Mouse (Mus musculus) activated CD4-positive, CD25-positive, alpha-beta regulatory T cell, adult 4 months (primary cell): ENCODE measurements around the gene Slc4a1ap. TPM values are rescaled to one million over a fixed set of nuclear protein-coding genes. Genes with fewer than 3 reads are reported as not detected.
"Not testable (repeated sequence)": the region's sequence is repeated elsewhere in the genome, so short reads cannot be mapped to it uniquely, and the experiment has no call there.

Experiments used
- ATAC-seq: one replicate; pipeline ENCODE4 v1.8.0; 2017
- polyA plus RNA-seq, 2 experiments: library from polyadenylated mRNA; unstranded; fragments of 100-300 nt; shearing (Covaris generic); gene quantifications; one replicate each; pipeline ENCODE4 v1.2.1; 2017

The Slc4a1ap gene
- polyA plus RNA-seq, 2 experiments from 2014 or later = 25.9 to 26.9 TPM

DNA sequence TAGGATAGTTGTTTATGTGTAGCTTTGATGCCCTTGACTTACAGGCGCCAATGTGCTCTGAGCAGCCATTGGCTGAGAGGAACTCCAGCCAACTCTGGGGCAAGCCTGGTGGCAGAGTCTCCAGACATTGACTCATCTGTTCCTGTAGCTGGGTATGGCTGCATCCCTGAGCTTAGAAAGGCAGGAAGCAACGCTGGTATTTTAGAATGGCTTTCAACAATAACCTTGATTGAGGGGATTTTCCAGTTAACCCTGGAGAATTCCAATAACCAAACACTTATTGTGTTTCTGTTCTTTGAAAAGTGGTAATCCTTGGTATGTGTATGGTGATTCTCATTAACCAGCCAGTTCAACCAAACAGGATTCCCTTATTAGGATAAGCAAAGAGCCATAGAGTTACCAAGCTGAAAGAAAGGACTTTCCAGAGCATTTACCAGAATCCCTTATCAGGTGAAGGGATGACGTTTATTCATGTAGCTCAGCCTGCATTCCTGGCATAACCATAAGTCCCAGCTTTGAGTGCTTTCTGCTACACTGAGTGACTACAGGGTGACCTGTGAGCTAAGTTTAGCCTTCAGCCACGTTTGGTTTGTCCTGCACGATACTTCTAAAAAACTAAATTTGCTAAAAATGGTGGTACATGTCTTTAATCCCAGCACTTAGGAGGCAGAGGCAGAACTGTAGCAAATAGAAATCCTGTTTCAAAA, 41.3 kb downstream of the Slc4a1ap start:
- ATAC-seq = no peak

DNA sequence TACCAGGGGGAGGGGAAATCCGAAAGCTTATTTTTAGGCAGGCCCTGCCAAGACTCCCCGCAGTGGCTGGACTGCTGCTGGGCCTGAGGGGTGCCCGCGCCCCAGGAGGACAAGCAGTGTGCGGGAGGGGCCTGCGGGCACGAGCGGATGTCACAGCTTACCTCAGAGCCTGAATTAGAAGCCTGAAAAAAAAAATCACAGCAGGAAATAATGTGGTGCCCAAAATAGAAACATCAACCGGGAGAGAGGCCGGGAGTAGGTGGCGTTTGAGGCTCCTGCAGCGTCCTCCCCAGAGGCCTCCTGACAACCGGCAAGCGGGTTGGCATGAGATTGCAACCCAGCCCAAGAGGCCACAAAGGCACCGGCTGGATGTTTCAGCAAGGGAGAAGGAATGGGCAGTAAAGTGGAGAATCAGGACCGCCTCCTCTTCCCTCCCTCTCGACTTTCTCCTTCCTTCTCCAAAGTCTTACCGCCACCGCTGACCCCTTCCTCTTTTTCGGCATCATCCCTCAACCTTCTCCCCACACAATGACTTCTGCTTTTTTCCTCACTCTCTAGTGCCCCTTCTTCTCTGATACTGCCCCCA, 44.3 kb downstream of the Slc4a1ap start:
- no peak for ATAC-seq

DNA sequence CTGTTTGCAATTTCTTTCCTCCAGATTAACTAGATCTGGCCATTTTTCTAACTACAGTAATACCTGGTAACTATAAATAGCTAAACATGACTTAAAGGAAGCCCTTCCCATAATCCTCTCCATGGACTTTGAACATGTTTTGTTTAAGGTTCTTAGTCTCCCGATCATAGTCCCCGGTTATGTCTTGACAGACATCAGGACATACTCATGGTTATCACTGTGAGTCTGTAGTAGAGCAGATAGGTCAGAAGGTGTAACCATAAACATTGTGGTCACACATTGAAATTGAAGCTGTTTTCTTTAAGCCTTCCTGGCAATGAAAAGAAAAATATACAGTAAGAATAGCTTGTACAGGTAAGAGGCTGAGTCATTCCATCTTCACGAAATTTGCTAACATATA, 46.9 kb downstream of the Slc4a1ap start:
- ATAC-seq = no peak

DNA sequence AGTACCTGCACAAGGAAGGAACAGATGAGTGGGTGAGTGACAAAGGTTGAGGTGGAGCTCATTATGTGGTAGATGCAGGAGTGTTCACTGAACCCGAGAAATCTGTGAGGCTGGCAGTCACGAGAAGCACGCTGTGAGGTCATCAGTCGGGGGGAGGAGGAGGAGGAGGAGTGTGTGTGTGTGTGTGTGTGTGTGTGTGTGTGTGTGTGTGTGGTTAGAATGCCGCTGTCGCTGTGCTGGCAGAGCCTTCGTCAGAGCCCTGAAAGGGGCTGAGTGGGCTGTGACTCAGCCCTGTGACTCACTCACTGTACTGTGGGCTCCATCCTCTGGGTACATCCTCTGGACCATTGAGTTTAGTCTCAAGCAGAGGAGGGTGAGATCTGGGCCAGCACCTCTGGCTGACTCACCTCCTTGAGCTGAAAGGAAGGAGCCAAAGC, 49.8 kb downstream of the Slc4a1ap start:
- ATAC-seq = peak; percentile 95

DNA sequence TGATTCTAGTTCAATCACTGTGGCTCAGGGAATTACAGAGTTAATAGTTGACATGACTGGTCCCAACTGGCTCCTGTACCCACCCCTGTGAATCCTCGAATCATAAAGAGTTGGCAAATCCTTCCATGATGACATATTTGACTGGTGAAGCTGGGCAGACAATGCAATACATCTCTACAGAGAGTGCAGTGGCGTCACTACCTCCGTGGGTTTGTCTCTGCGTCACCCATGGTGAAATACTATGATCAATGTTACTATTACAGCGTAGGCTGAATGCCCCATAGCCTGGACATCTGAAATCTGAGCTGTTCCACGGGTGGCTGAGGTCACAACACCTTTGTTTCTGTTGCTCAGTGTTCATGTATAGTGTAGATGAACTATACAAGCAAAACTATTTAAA, 54.5 kb downstream of the Slc4a1ap start:
- no peak for ATAC-seq

DNA sequence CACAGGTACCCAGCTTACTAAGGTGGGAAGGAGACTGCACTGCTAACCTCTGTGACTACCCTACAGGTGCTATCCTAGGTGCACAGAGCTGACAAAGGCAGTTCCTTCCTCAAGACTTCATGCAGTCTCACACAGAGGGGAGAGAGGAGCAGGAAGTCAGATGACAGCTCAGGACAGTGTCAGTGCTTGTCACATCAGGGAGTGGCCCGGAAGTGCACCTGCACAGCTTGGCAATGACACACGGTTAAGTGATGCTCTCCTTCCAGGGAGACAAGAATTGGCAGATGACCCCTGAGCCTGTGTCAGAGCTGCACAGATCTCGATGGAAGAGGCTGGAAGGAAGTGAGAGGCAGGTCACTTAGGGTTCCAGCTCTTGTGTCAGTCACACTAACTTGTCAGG, 55.1 kb downstream of the Slc4a1ap start:
- ATAC-seq = peak; percentile 95

DNA sequence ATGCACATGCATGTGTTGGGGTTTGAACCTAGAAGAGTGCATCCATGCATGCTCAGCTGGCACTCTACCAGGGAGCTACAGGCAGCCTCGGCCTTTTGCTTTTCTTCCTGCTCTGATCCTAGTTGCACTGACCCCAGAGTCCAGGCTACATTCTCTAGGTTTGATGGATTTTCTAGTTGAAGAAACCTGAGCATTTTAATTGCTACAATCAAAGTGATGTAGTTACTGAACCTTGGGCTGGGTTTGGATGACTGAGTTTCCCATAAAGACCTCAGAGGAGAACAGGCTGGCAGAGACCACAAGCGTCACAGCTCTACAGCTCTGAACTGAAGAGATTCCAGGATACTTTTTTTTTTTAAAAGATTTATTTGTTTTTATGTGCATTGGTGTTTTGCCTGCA, 56.5 kb downstream of the Slc4a1ap start:
- ATAC-seq = no peak

DNA sequence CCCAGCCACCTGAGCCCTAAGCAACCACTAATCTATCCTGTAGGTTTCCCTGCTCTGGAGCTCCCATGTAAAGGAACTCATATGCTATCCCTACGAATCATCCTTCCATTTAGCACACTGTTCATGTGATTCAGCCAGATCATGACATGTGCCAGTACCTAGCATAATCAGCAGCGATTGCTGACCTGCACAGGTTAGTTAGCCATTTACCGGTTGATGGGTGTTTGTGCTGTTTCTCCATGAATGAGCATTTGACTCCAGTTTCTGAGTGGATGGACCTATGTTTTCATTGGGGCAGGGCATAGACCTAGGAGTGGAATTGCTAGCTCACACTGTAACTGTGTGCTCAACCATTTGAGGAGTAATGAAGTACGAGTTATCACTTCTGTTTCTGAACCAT, 58.7 kb downstream of the Slc4a1ap start:
- ATAC-seq = no peak

DNA sequence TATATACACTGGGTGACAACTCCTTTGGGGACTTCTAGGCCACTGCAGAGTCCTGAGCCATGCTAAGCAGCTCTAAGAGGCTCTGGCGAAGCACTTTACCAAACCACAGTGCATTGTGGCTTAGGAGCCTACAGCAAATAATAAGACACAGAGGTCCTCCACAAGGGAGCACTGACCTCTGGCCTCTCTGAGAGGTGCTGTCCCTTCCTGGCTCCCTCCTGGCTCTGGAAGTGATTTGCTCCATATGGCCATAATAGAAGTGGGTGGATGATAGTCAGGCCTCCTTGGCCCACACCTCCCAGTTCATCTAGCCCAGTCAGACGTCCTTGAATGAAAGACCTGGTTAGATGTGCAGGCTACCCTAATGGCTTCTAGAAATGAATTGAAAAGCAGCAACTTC, 61.2 kb downstream of the Slc4a1ap start:
- no peak for ATAC-seq

DNA sequence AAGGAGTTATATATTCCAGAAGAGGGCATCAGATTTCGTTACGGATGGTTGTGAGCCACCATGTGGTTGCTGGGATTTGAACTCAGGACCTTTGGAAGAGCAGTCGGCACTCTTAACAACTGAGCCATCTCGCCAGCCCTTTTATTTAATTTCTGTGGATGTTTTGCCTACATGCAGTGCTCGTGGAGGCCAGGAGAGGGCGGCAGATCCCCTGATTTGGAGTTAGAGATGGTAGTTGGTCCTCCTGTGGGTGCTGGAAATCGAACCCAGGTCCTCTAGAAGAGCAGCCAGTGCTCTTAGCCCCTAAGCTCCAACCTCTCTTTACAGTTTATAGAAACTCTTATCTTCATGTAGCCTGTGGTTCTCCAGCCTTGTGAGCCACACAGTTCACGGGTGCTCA, 61.9 kb downstream of the Slc4a1ap start:
- ATAC-seq = not testable (repeated sequence)

DNA sequence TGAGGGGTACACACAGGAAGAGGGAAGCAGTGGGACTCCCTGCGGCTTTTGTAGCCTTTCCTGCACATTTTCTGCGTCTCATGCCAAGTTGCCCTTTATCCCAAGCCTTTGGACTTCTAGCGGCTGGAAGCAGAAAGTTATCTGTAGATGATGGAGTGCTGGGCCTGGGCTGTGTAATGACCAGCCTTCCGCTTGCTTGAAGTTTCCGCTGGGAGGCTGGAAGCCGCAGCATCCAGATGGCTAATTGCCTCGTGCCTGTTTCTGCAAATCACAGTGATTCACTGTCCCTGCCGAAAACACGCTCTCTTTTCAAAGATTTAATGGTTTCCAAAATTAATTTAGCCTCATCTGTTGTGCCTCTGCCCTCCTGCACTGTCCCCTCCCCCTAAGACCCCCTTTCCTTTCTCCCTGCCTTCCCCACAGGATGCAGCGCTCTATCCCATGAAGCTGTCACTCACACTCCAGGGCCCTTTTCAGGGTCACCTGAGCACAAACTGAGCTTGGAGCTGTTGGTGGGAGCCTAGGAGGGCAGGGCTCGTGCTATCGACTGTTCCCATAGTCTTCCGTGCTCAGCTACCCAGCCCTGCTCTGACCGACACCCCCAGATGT, 63.0 kb downstream of the Slc4a1ap start:
- ATAC-seq = no peak

DNA sequence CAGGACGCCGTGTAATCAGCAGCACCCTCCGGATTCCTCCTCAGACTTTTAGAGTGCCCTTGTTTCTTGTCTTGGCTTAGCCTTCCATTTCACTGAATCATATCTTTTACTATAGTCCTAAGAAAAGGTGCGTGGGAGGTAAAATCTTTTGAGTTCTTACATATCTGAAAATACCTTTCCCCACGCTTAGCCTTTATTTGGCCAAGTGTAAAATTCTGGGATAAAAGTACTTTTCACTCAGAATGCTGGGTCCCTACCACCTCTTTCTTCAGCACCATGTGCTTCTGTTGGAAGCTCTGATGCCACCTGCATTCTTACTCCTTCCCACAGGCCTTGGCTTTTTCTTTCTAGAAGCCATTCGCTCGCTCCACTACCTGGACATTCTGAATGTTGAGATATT, 64.3 kb downstream of the Slc4a1ap start:
- ATAC-seq = no peak

DNA sequence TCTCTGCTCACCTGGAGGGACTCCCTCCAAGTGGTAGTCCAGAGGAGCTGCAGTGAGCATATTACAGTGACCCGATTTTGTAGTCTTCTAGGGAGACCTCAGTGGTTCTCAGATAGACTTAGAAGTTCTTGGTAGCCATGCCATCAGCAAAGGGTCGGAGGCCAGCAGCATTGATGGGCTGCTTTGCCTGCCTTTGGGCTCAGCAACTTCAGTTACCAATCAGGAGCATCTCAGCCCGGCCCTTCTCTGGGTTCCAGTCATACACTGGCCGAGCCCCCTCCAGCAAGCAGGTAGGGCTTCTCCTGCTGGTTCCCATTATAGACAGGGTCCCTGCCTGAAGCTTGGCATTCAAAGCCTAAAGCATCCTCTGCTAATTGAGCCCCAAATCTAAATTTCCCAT, 69.1 kb downstream of the Slc4a1ap start:
- no peak for ATAC-seq

DNA sequence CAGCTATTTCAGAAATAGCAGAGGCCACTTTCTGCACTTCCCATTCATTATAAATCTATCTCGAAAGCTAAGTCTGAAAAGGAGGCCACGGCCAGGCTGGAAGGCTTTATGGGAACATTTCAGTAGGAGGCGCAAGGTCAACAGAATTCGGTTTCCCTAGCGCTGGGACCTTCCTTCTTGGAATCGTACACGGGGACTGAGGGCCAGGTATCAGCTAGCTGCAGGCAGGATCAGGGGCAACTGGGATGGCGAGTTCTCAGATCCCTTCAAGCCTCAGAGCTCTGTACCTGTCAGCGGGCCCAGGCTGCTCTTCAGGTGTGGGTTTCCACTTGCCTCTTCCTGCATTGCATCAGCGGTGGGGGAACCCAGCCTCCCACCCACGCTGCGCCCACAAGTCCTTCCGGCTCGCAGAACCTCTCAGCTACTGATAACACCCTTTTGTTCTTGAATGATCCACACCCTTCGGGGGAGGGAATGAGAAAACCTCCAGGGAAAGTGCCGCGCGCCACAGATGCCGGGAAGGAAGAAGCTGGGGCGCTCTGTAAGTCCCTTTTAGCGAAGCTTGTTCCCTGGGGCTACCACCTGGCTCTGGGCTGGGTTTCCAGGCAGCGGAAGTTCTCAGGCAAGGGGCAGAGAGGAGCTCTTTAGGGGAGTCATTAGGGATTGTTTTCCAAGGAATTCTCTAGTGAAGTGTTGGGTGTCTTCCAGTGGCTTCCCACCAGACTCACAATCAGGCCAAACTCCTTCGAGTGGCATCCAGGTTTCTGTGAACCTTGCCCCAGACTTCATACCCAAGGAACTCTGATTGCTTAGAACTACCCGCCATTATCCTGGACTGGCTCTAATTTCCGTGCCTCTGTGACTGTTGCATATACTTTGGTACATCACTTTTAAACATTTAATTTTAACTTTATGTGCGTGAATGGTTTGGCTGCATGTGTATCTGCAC, 70.0 kb downstream of the Slc4a1ap start, which contains the start of gene Mrpl33:
Gene Mrpl33 (plus strand): TSS at position 455 of the 949 bp plus-strand sequence.
- peak; percentile 98 for ATAC-seq

DNA sequence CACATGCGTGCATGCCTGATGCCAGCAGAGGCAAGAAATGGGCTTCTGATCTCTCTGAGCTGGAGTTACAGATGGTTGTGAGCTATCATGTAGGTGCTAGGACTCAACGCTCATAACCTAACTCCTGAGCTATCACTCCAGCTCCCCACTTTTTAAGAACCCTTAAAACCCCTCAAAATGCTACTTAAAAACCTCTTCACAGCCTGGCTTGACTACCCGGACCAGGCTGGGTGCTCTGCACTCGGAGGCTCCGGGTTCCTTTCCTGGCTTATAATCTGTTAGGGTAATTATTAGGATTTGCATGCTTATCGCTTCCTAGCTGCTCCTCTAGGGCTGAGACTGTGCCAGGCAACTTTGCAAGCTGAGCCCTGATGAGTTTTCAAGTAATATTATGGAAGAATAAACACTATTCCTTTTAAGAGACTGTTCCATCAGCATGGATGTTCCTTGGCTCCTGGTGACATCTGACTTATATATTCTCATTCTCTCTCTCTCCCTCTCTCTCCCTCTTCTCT, 70.7 kb downstream of the Slc4a1ap start:
- no peak for ATAC-seq

DNA sequence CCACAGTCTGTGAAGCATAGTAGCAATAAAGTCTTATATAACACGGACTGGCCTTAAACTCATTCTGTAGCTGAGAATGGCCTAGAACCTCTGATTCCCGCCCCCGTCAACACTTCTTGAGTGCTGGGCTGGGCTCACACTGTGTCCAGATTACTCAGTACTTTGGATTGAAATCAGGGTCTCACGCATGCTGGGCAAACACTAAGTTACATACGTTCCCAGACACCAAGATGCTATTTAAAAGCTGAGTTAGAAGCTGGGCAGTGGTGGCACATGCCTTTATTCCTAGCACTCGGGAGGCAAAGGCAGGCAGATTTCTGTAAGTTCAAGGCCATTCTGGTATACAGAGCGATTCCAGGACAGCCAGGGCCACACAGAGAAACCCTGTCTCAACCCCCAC, 71.3 kb downstream of the Slc4a1ap start:
- ATAC-seq = no peak

DNA sequence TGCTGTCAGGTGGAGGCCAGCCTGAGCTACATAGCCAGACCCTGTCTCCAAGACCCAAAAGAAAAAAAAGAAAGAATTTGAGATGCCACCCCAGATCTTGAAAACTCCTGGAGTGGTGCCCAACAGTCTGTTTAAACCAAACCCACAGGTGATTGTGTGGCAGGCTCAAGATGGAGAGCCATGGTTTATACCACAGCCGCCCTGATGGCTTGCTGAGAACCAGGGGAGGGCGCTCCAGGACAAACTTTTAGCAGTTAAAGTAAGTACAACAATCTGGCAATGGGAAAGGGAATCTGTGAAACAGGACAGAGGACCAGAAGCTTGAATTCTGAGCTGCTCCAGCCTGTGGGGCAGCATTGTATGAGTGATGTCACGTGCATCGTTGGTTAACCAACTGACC, 71.8 kb downstream of the Slc4a1ap start:
- ATAC-seq = no peak

DNA sequence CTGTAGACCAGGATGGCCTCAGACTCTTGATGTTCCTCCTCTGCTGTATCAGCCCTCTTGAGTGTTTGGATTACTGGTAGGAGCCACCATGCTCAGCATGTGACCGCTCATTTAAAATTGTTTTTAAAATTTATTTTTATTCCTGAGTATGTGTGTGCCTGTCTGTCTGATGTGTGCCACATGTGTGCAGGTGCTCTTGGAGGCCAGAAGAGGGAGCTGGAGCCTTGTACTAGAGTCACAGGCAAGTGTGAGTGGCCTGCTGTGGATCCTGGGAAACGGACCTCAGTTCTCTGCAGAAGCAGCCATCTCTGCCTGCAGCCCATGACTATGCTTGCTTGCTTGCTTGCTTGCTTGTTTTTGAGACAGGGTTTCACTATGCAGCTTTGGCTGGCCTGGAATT, 72.4 kb downstream of the Slc4a1ap start:
- no peak for ATAC-seq

DNA sequence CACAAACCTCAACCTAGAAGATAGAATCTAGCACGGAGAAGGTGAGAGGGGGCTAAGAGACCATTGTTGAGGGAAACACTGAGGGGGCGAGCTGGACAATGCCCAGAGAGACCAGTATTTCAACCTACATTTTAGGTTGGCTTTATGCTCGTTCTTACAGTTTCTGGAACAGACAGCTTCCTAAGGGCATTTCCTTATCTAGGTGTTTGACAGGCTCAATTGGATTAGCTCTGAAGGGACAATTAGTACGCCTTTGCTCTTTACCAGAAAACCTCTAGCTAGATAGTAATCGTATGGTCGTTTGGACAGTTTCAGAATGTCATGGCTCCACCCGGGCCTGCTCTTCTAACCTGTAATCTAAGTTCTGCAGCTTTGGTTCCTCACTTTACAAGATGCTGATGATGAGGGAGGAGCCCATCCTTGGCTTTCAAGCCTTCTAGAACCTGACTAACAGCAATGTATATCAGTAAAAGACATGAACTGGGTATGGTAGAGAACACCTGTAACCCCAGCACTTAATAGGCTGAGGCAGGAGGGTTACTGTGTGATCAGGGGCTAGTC, 74.4 kb downstream of the Slc4a1ap start:
- no peak for ATAC-seq

DNA sequence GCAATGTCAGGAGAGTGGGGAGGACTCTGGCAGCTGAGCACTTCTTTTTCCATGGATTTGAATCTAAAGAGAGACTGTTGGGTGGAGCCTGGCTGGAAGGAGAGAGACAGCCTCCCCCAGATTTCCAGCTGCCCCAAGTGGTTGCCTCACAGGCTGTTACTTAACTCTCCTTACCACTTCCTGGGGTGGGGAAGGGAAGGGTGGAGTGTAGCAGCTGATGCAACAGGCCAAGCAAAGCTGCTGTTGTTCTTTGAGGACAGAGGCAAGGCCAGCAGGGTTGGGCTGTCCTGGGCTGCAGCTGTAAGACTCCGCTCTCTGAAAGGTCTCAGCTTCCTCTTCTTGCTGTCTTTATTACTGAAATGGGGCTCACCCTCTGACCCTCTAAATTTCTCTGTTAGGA, 75.6 kb downstream of the Slc4a1ap start:
- ATAC-seq = peak; percentile 94

DNA sequence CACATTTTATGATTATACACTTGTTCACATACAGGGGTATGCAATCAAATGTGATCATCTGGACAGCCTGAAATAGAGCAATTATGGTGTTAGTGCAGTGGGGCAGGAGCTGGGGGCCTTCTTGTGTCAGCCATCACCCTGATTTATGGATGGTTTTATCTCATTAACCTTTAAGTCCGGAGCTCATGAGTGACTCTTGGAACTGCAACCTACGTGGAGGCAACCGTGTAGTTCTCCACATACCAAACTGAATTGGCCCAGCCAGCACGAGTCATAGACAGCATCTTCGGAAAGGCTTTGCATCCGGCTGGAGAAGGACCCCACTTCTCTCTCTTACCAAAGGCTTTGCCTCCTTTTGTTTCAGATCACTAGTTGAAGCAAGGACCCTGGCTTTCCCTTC, 77.0 kb downstream of the Slc4a1ap start:
- no peak for ATAC-seq

DNA sequence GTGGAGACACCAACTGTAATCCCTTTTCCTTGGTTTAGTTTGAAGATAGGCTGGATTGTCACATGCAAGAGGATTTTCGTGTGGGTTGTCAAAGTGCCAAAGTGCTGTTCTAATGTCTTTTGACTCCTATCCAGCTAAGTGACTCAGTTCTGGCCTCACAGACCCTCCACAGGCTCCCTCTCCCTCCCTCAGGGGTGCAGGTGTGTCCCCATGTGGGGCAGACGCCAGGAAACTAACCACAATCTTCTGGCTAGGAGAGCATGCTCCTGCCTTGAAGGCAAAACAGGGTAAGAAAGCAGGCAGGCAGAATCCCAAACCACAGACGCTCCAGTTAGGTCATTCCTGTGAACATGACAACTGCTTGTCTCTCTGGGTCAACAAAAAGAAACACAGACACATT, 79.4 kb downstream of the Slc4a1ap start:
- ATAC-seq = no peak
